Comparison of ENCODE assay signal across 8 mouse cellular contexts in the genomic region with DNA sequence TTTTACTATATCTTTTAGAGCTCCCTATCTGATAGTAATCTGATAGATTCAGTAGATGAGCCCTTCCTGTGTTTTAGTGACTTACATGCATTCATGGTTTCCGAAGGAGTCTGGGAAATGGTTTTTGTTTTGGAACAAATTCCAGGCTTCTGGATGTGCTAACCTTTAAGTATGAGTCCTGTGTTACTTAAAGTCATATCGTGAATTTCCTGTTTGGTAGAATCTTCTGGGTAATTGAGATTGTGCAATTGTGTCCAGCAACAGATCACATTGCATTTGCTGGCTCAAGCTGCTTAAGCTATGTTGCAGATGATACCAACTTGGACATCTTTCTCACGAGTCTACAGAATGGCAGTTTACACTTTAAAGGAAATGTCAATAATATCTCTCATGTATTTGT. TPM values are rescaled to one million over a fixed set of nuclear protein-coding genes. Genes with fewer than 3 reads are reported as not detected.
DNase-seq lines count a peak whose midpoint lies in the region; ATAC-seq and TF ChIP-seq lines count a peak whose summit lies in the region.

No protein-coding gene starts in this region.

- no peak for TF ChIP-seq CTCF in stomach, postnatal 0 days (IDR thresholded peaks at IDR 0.05; ENCODE audit: low read depth)

- no peak for ATAC-seq in megakaryocyte, adult 5-6 weeks (ENCODE audit: poor library complexity, severe bottlenecking)
- no peak for ATAC-seq in liver, embryonic 11.5 days (replicated peaks; ENCODE audit: low FRiP score)
- no peak for ATAC-seq in stomach, postnatal 0 days (ENCODE audit: low FRiP score, low TSS enrichment)

- 25% methylated on average over 3 of the region's 3 CpGs for WGBS in liver, embryonic 11.5 days
- 17% methylated on average over 3 of the region's 3 CpGs for WGBS in stomach, postnatal 0 days

- peaks cover 48% of the 10 kb centered on the region for H3K36me3 ChIP-seq in megakaryocyte, embryonic 14.5 days (replicated peaks; ENCODE audit: low read length)
- 0 out of 2 replicates have a peak, but pooled peaks cover 2% of the 10 kb centered on the region for H3K36me3 ChIP-seq in liver, embryonic 11.5 days (ENCODE audit: control insufficient read depth, insufficient read depth, low read length)
- no peaks in the 10 kb centered on the region for H3K36me3 ChIP-seq in stomach, postnatal 0 days (ENCODE audit: control insufficient read depth, insufficient read depth, low read length)

- H3K9me3 ChIP-seq in megakaryocyte, embryonic 14.5 days, result no peaks in the 10 kb centered on the region
- no peaks in the 10 kb centered on the region for H3K9me3 ChIP-seq in liver, embryonic 11.5 days (ENCODE audit: control insufficient read depth, low read length)
- no peaks in the 10 kb centered on the region for H3K9me3 ChIP-seq in stomach, postnatal 0 days (ENCODE audit: control insufficient read depth, low read length)

- H3K4me1 ChIP-seq in megakaryocyte, embryonic 14.5 days, result peaks cover 74% of the 10 kb centered on the region
- H3K4me1 ChIP-seq in liver, embryonic 11.5 days (replicated peaks; ENCODE audit: control insufficient read depth, insufficient read depth, low read length), result peaks cover 58% of the 10 kb centered on the region
- peaks cover 13% of the 10 kb centered on the region for H3K4me1 ChIP-seq in stomach, postnatal 0 days (replicated peaks; ENCODE audit: control insufficient read depth, insufficient read depth)

- TF ChIP-seq EP300 in stomach, postnatal 0 days (optimal IDR thresholded peaks at IDR 0.05), result no peak

- H3K27ac ChIP-seq in liver, embryonic 11.5 days (ENCODE audit: low read depth, low read length), result no peak overlapping the region
- peak overlapping the region; percentile 98 for H3K27ac ChIP-seq in stomach, postnatal 0 days (replicated peaks)

- peak; percentile 23 for DNase-seq in adrenal gland, adult 2 months
- no peak for DNase-seq in adrenal gland, postnatal 4 days (ENCODE audit: low spot score in 2 of 2)
- no peak for DNase-seq in liver, embryonic 11.5 days (ENCODE audit: low spot score)
- no peak for DNase-seq in stomach, postnatal 0 days (ENCODE audit: low spot score)
- no peak for DNase-seq in left cerebral cortex, postnatal 4 days
- DNase-seq in cerebellum, adult 11 months, result no peak

- H3K9ac ChIP-seq in liver, embryonic 11.5 days (ENCODE audit: low read depth, low read length), result peak overlapping the region; percentile 85
- H3K9ac ChIP-seq in stomach, postnatal 0 days (ENCODE audit: low read length), result peak overlapping the region; percentile 98; the same call in 1 of the 2 replicates

- intact Hi-C loops in left cerebral cortex, postnatal 4 days (cut with DNase I), result loop anchor here (5.0 kb wide), 1 partner anchor 71 kb away; a partner anchor contains a TSS

- peak overlapping the region; percentile 88 for H3K4me2 ChIP-seq in liver, embryonic 11.5 days
- peak overlapping the region; percentile 73 for H3K4me2 ChIP-seq in stomach, postnatal 0 days (replicated peaks; ENCODE audit: low read depth)

- H3K4me3 ChIP-seq in megakaryocyte, embryonic 14.5 days (replicated peaks), result peak overlapping the region; percentile 99
- H3K4me3 ChIP-seq in liver, embryonic 11.5 days (ENCODE audit: low read depth, low read length), result peak overlapping the region; percentile 97
- H3K4me3 ChIP-seq in stomach, postnatal 0 days (ENCODE audit: low read depth, low read length), result peak overlapping the region; percentile 98

- no peaks in the 10 kb centered on the region for H3K27me3 ChIP-seq in megakaryocyte, embryonic 14.5 days (replicated peaks)
- H3K27me3 ChIP-seq in liver, embryonic 11.5 days (replicated peaks; ENCODE audit: control insufficient read depth, insufficient read depth, low read length), result no peaks in the 10 kb centered on the region
- H3K27me3 ChIP-seq in stomach, postnatal 0 days (ENCODE audit: control insufficient read depth, insufficient read depth, low read length), result no peaks in the 10 kb centered on the region

RNA-seq across cellular contexts. Expression of a gene that starts 2.0 kb away (rescaled TPM):
- total RNA-seq in adrenal gland, adult 2 months (2021), result 10 to 100 TPM; 74.4 to 85.2 TPM
- 52.9 and 65.3 TPM in 2 replicates for polyA plus RNA-seq in adrenal gland, adult 2 months (2012; rRNA removed)
- total RNA-seq in adrenal gland, postnatal 4 days (2021), result 10 to 100 TPM; 74.0 to 78.0 TPM
- polyA plus RNA-seq in megakaryocyte, embryonic 14.5 days (2012; ENCODE audit: insufficient read depth, low replicate concordance), result 23.4 and 34.8 TPM in 2 replicates
- 163 and 164 TPM in 2 replicates for total RNA-seq in megakaryocyte, adult 5-6 weeks (2015)
- total RNA-seq in megakaryocyte, adult 5-6 weeks (2017), result 143 and 160 TPM in 2 replicates
- polyA plus RNA-seq in liver, embryonic 11.5 days (2014; fragmentation: Nextera tagmentation; extraction: Ambion mirVana), result 58.5 and 64.6 TPM in 2 replicates
- polyA plus RNA-seq in stomach, postnatal 0 days (2015; fragmentation: Nextera tagmentation; extraction: Ambion mirVana), result 31.4 and 33.4 TPM in 2 replicates
- total RNA-seq in left cerebral cortex, postnatal 4 days (2021), result 10 to 100 TPM; 46.5 to 53.2 TPM

RNA-seq across cellular contexts. Expression of a gene that starts 3.1 kb away (rescaled TPM):
- 1 to 10 TPM; 1.2 to 1.3 TPM for total RNA-seq in adrenal gland, adult 2 months (2021)
- 1.1 TPM in 2 replicates for polyA plus RNA-seq in adrenal gland, adult 2 months (2012; rRNA removed)
- total RNA-seq in adrenal gland, postnatal 4 days (2021), result 1 to 10 TPM; 2.7 to 3.4 TPM
- polyA plus RNA-seq in megakaryocyte, embryonic 14.5 days (2012; ENCODE audit: insufficient read depth, low replicate concordance), result 1.2 and 1.4 TPM in 2 replicates
- total RNA-seq in megakaryocyte, adult 5-6 weeks (2015), result 0.52 and 0.58 TPM in 2 replicates
- 0.33 TPM in 1 of 2 replicates, not detected in the other for total RNA-seq in megakaryocyte, adult 5-6 weeks (2017)
- polyA plus RNA-seq in liver, embryonic 11.5 days (2014; fragmentation: Nextera tagmentation; extraction: Ambion mirVana), result 0.34 and 0.75 TPM in 2 replicates
- polyA plus RNA-seq in stomach, postnatal 0 days (2015; fragmentation: Nextera tagmentation; extraction: Ambion mirVana), result 0.24 and 0.50 TPM in 2 replicates
- 10 to 100 TPM in 1 of 2 experiments, 1 to 10 TPM in 1; 6.2 to 10.4 TPM for total RNA-seq in left cerebral cortex, postnatal 4 days (2021)

RNA-seq across cellular contexts. Expression of a gene that starts 32.8 kb away (rescaled TPM):
- 1 to 10 TPM in 1 of 2 experiments, not detected in 1; 1.7 TPM for total RNA-seq in adrenal gland, adult 2 months (2021)
- polyA plus RNA-seq in adrenal gland, adult 2 months (2012; rRNA removed), result 0.31 and 0.40 TPM in 2 replicates
- total RNA-seq in adrenal gland, postnatal 4 days (2021), result 1 to 10 TPM; 2.5 to 3.8 TPM
- not detected in 2 replicates for polyA plus RNA-seq in megakaryocyte, embryonic 14.5 days (2012; ENCODE audit: insufficient read depth, low replicate concordance)
- total RNA-seq in megakaryocyte, adult 5-6 weeks (2015), result 5.9 and 8.8 TPM in 2 replicates
- 1.4 and 3.7 TPM in 2 replicates for total RNA-seq in megakaryocyte, adult 5-6 weeks (2017)
- polyA plus RNA-seq in liver, embryonic 11.5 days (2014; fragmentation: Nextera tagmentation; extraction: Ambion mirVana), result 0.84 and 3.6 TPM in 2 replicates
- polyA plus RNA-seq in stomach, postnatal 0 days (2015; fragmentation: Nextera tagmentation; extraction: Ambion mirVana), result 1.0 and 1.2 TPM in 2 replicates
- 1 to 10 TPM; 2.0 to 3.4 TPM for total RNA-seq in left cerebral cortex, postnatal 4 days (2021)
